7 mouse cellular contexts compared by ENCODE assay signal in genomic region chr10:80509412-80510272, GRCm38 (mm10). TPM values are rescaled to one million over a fixed set of nuclear protein-coding genes. Genes with fewer than 3 reads are reported as not detected.
DNase-seq lines count a peak whose midpoint lies in the region; ATAC-seq and TF ChIP-seq lines count a peak whose summit lies in the region.

No protein-coding gene starts in this region.

- H3K9ac ChIP-seq in limb, embryonic 11.5 days (ENCODE audit: low read length) = 0 out of 2 replicates have a peak overlapping the region, but pooled peaks have one; percentile 5
- 0 out of 2 replicates have a peak overlapping the region, but pooled peaks have one; percentile 19 for H3K9ac ChIP-seq in midbrain, embryonic 13.5 days (replicated peaks)

- 10% methylated on average over 20 of the region's 20 CpGs for WGBS in embryonic facial prominence, embryonic 10.5 days
- 6% methylated on average over 20 of the region's 20 CpGs for WGBS in limb, embryonic 11.5 days
- 14% methylated on average over 20 of the region's 20 CpGs for WGBS in midbrain, embryonic 13.5 days
- WGBS in small intestine, adult 2 months = 5% methylated on average over 20 of the region's 20 CpGs

- peak overlapping the region; percentile 53 for H3K4me3 ChIP-seq in embryonic facial prominence, embryonic 10.5 days
- H3K4me3 ChIP-seq in limb, embryonic 11.5 days (ENCODE audit: low read depth, low read length) = peak overlapping the region; percentile 14; the same call in 1 of the 2 replicates
- no peak overlapping the region; the same call in 1 of the 2 replicates for H3K4me3 ChIP-seq in midbrain, embryonic 13.5 days (replicated peaks)
- H3K4me3 ChIP-seq in small intestine, adult 2 months (ENCODE audit: low read depth, low read length) = peak overlapping the region; percentile 61

- H3K9me3 ChIP-seq in embryonic facial prominence, embryonic 10.5 days = no peaks in the 10 kb centered on the region
- H3K9me3 ChIP-seq in limb, embryonic 11.5 days (ENCODE audit: control insufficient read depth, low read length) = no peaks in the 10 kb centered on the region
- H3K9me3 ChIP-seq in midbrain, embryonic 13.5 days = no peaks in the 10 kb centered on the region

- peaks cover 33% of the 10 kb centered on the region for H3K4me1 ChIP-seq in embryonic facial prominence, embryonic 10.5 days
- H3K4me1 ChIP-seq in limb, embryonic 11.5 days (ENCODE audit: control insufficient read depth, insufficient read depth, low read length) = no peaks in the 10 kb centered on the region
- H3K4me1 ChIP-seq in midbrain, embryonic 13.5 days (replicated peaks) = peaks cover 26% of the 10 kb centered on the region
- H3K4me1 ChIP-seq in small intestine, adult 2 months (ENCODE audit: control insufficient read depth, insufficient read depth, insufficient read length, low read length) = no peaks in the 10 kb centered on the region; the same call in 1 of the 2 replicates

- peaks cover 97% of the 10 kb centered on the region for H3K27me3 ChIP-seq in embryonic facial prominence, embryonic 10.5 days (replicated peaks; ENCODE audit: low read depth, poor library complexity, severe bottlenecking)
- H3K27me3 ChIP-seq in limb, embryonic 11.5 days (ENCODE audit: control insufficient read depth, insufficient read depth, low read length) = peaks cover 47% of the 10 kb centered on the region
- peaks cover 66% of the 10 kb centered on the region for H3K27me3 ChIP-seq in midbrain, embryonic 13.5 days
- peaks cover 36% of the 10 kb centered on the region for H3K27me3 ChIP-seq in small intestine, adult 2 months (ENCODE audit: control insufficient read depth, insufficient read depth, low read length)

- peak overlapping the region; percentile 44 for H3K4me2 ChIP-seq in limb, embryonic 11.5 days (ENCODE audit: low read depth, severe bottlenecking)
- peak overlapping the region; percentile 46 for H3K4me2 ChIP-seq in midbrain, embryonic 13.5 days (replicated peaks)

- H3K27ac ChIP-seq in embryonic facial prominence, embryonic 10.5 days (replicated peaks) = no peak overlapping the region
- no peak overlapping the region for H3K27ac ChIP-seq in limb, embryonic 11.5 days (replicated peaks; ENCODE audit: low read depth, low read length)
- no peak overlapping the region for H3K27ac ChIP-seq in midbrain, embryonic 13.5 days
- no peak overlapping the region for H3K27ac ChIP-seq in small intestine, adult 2 months (ENCODE audit: insufficient read depth, low read depth, low read length)

- peak; percentile 52 for DNase-seq in adrenal gland, adult 8-10 months
- DNase-seq in embryonic facial prominence, embryonic 10.5 days (ENCODE audit: low spot score) = peak; percentile 82
- peak; percentile 72 to 92 for DNase-seq in heart, adult 18-20 months
- peak; percentile 88 for DNase-seq in kidney, adult 18-20 months
- DNase-seq in limb, embryonic 11.5 days (ENCODE audit: low spot score) = peak; percentile 89

- no peak for ATAC-seq in limb, embryonic 11.5 days (ENCODE audit: insufficient number of reproducible peaks, low FRiP score, low TSS enrichment, low read depth)
- ATAC-seq in midbrain, embryonic 13.5 days = peak; percentile 68; the same call in 1 of the 2 replicates

- no peak for TF ChIP-seq POLR2A in small intestine, adult 2 months (IDR thresholded peaks at IDR 0.05; ENCODE audit: low read depth, low read length)

- no peaks in the 10 kb centered on the region for H3K36me3 ChIP-seq in embryonic facial prominence, embryonic 10.5 days (replicated peaks)
- no peaks in the 10 kb centered on the region for H3K36me3 ChIP-seq in limb, embryonic 11.5 days (ENCODE audit: control insufficient read depth, insufficient read depth, low read length)
- no peaks in the 10 kb centered on the region for H3K36me3 ChIP-seq in midbrain, embryonic 13.5 days
- H3K36me3 ChIP-seq in small intestine, adult 2 months (ENCODE audit: control insufficient read depth, insufficient read depth, low read length) = no peaks in the 10 kb centered on the region

- TF ChIP-seq CTCF in small intestine, adult 2 months (IDR thresholded peaks at IDR 0.05; ENCODE audit: extremely low read depth, insufficient read length, insufficient replicate concordance, low read depth, low read length) = peak; percentile 86; the same call in 1 of the 2 replicates

RNA-seq across cellular contexts. Expression of gene Onecut3, which starts 15.0 kb away (rescaled TPM):
- total RNA-seq in adrenal gland, adult 8-10 months (2022) = not detected
- 0.17 and 0.58 TPM in 2 replicates for polyA plus RNA-seq in embryonic facial prominence, embryonic 10.5 days (2016; fragmentation: Nextera tagmentation; extraction: Ambion mirVana)
- total RNA-seq in heart, adult 18-20 months (2021) = under 1 TPM in 1 of 2 experiments, not detected in 1; 0.05 TPM
- not detected in 2 replicates for polyA plus RNA-seq in limb, embryonic 11.5 days (2014; fragmentation: Nextera tagmentation; extraction: Ambion mirVana)
- polyA plus RNA-seq in midbrain, embryonic 13.5 days (2015; fragmentation: Nextera tagmentation; extraction: Ambion mirVana) = 2.6 and 3.0 TPM in 2 replicates
- 0.29 and 2.8 TPM in 2 replicates for polyA plus RNA-seq in small intestine, adult 2 months (2012; rRNA removed)

RNA-seq across cellular contexts. Expression of gene Atp8b3, which starts 29.3 kb away (rescaled TPM):
- total RNA-seq in adrenal gland, adult 8-10 months (2022) = 1 to 10 TPM; 1.2 to 3.0 (median 1.9) TPM
- 0.51 and 0.75 TPM in 2 replicates for polyA plus RNA-seq in embryonic facial prominence, embryonic 10.5 days (2016; fragmentation: Nextera tagmentation; extraction: Ambion mirVana)
- total RNA-seq in heart, adult 18-20 months (2021) = not detected
- polyA plus RNA-seq in limb, embryonic 11.5 days (2014; fragmentation: Nextera tagmentation; extraction: Ambion mirVana) = 0.37 and 0.48 TPM in 2 replicates
- 0.94 and 1.1 TPM in 2 replicates for polyA plus RNA-seq in midbrain, embryonic 13.5 days (2015; fragmentation: Nextera tagmentation; extraction: Ambion mirVana)
- not detected in 2 replicates for polyA plus RNA-seq in small intestine, adult 2 months (2012; rRNA removed)

RNA-seq across cellular contexts. Expression of gene Rexo1, which starts 51.7 kb away (rescaled TPM):
- total RNA-seq in adrenal gland, adult 8-10 months (2022) = 10 to 100 TPM; 54.2 to 60.1 (median 57.0) TPM
- polyA plus RNA-seq in embryonic facial prominence, embryonic 10.5 days (2016; fragmentation: Nextera tagmentation; extraction: Ambion mirVana) = 34.7 and 35.0 TPM in 2 replicates
- total RNA-seq in heart, adult 18-20 months (2021) = 10 to 100 TPM; 11.2 to 11.6 TPM
- 27.2 and 32.6 TPM in 2 replicates for polyA plus RNA-seq in limb, embryonic 11.5 days (2014; fragmentation: Nextera tagmentation; extraction: Ambion mirVana)
- polyA plus RNA-seq in midbrain, embryonic 13.5 days (2015; fragmentation: Nextera tagmentation; extraction: Ambion mirVana) = 28.8 and 32.6 TPM in 2 replicates
- polyA plus RNA-seq in small intestine, adult 2 months (2012; rRNA removed) = 33.1 and 63.7 TPM in 2 replicates
